Mouse (Mus musculus) E14TG2a.4 (cell line): ENCODE results near the gene 4930562C15Rik.

Experiments used
- CTCF ChIP-seq: conservative IDR thresholded peaks from 2 replicates; pipeline ENCODE4 v1.5.1; 2014; ENCODE audit warnings: low read length
- NANOG ChIP-seq: IDR thresholded peaks from 2 replicates; pipeline ENCODE4 v1.6.1; 2014; ENCODE audit warnings: borderline replicate concordance, low read length, mixed read lengths
- POU5F1 ChIP-seq: IDR thresholded peaks from 2 replicates; pipeline ENCODE4 v1.6.1; 2014; ENCODE audit warnings: low read length, borderline replicate concordance

GRCm38 (mm10) chr16:4829271-4829900 is 5.8 kb upstream of the 4930562C15Rik start:
- TF ChIP-seq CTCF (no peak), POU5F1 (no peak), NANOG (no peak)
